ENCODE assay signal across 10 mouse cellular contexts in genomic region chr2:25496462-25496861, GRCm38 (mm10). TPM values are rescaled to one million over a fixed set of nuclear protein-coding genes. Genes with fewer than 3 reads are reported as not detected.
DNase-seq lines count a peak whose midpoint lies in the region; ATAC-seq and TF ChIP-seq lines count a peak whose summit lies in the region.
"Had no signal": no experiment of that assay in that cellular context is flagged by ENCODE, and none has a peak within 500 bp of the region (broad histone marks: within the 10 kb centered on the region; RNA-seq: fewer than 3 reads in every experiment).

No protein-coding gene starts in this region.

- peaks cover 6% of the 10 kb centered on the region; the same call in 1 of the 2 replicates for H3K4me1 ChIP-seq in intestine, postnatal 0 days (replicated peaks; ENCODE audit: control insufficient read depth, insufficient read depth, low read length)
- H3K4me1 ChIP-seq in intestine, embryonic 16.5 days (ENCODE audit: control insufficient read depth, insufficient read depth, low read length) = peaks cover 10% of the 10 kb centered on the region
- no peaks in the 10 kb centered on the region for H3K4me1 ChIP-seq in ES-Bruce4 (ENCODE audit: control insufficient read depth, insufficient read depth, low read length)
- peaks cover 2% of the 10 kb centered on the region for H3K4me1 ChIP-seq in embryonic facial prominence, embryonic 14.5 days (ENCODE audit: control insufficient read depth, insufficient read depth, low read length)

- no peak overlapping the region for H3K9ac ChIP-seq in intestine, postnatal 0 days (ENCODE audit: low read depth, low read length)
- H3K9ac ChIP-seq in intestine, embryonic 16.5 days (ENCODE audit: low read depth, low read length) = no peak overlapping the region
- no peak overlapping the region for H3K9ac ChIP-seq in ES-Bruce4 (ENCODE audit: low read depth, poor library complexity, severe bottlenecking)
- no peak overlapping the region for H3K9ac ChIP-seq in embryonic facial prominence, embryonic 14.5 days (ENCODE audit: low read depth, low read length)
- H3K9ac ChIP-seq: heart, embryonic 15.5 days; lung, embryonic 15.5 days had no signal

- peak; percentile 67 for DNase-seq in 3134 (ENCODE audit: extremely low read depth, insufficient read length, low spot score)
- DNase-seq in embryonic facial prominence, embryonic 14.5 days (ENCODE audit: low spot score) = peak; percentile 20
- DNase-seq in yolk sac, embryonic 10.5 days (ENCODE audit: low spot score) = no peak
- no peak for DNase-seq in gastrocnemius, adult 8-10 months (ENCODE audit: low spot score in 2 of 2)
- DNase-seq in heart, adult 11 months = no peak

- no peaks in the 10 kb centered on the region for H3K36me3 ChIP-seq in intestine, postnatal 0 days (ENCODE audit: control insufficient read depth, insufficient read depth)
- no peaks in the 10 kb centered on the region for H3K36me3 ChIP-seq in intestine, embryonic 16.5 days (ENCODE audit: control insufficient read depth, insufficient read depth, low read length)
- no peaks in the 10 kb centered on the region for H3K36me3 ChIP-seq in ES-Bruce4 (ENCODE audit: control insufficient read depth, insufficient read depth, low read length, poor library complexity, severe bottlenecking)
- H3K36me3 ChIP-seq in embryonic facial prominence, embryonic 14.5 days (ENCODE audit: control insufficient read depth, insufficient read depth, low read length) = no peaks in the 10 kb centered on the region
- H3K36me3 ChIP-seq: heart, embryonic 15.5 days; lung, embryonic 15.5 days had no signal

- TF ChIP-seq CTCF in intestine, postnatal 0 days (IDR thresholded peaks at IDR 0.05; ENCODE audit: low read depth) = peak; percentile 73
- peak; percentile 43 for TF ChIP-seq CTCF in ES-Bruce4 (IDR thresholded peaks at IDR 0.05; ENCODE audit: low read depth, low read length)

- H3K27ac ChIP-seq in intestine, postnatal 0 days (ENCODE audit: low read depth, low read length) = no peak overlapping the region
- no peak overlapping the region for H3K27ac ChIP-seq in intestine, embryonic 16.5 days (ENCODE audit: low read length)
- no peak overlapping the region for H3K27ac ChIP-seq in ES-Bruce4 (ENCODE audit: insufficient read depth, low read length)
- no peak overlapping the region for H3K27ac ChIP-seq in embryonic facial prominence, embryonic 14.5 days (replicated peaks; ENCODE audit: low read depth, low read length)
- H3K27ac ChIP-seq: heart, embryonic 15.5 days; lung, embryonic 15.5 days had no signal

- no peak for TF ChIP-seq POLR2A in ES-Bruce4 (IDR thresholded peaks at IDR 0.05; ENCODE audit: insufficient read depth, low read length)

- no peaks in the 10 kb centered on the region for H3K27me3 ChIP-seq in intestine, postnatal 0 days (replicated peaks; ENCODE audit: control insufficient read depth, insufficient read depth, low read length)
- no peaks in the 10 kb centered on the region for H3K27me3 ChIP-seq in intestine, embryonic 16.5 days (replicated peaks; ENCODE audit: control insufficient read depth, insufficient read depth, low read length)
- H3K27me3 ChIP-seq in ES-Bruce4 (ENCODE audit: control insufficient read depth, insufficient read depth, low read length, poor library complexity, severe bottlenecking) = no peaks in the 10 kb centered on the region
- no peaks in the 10 kb centered on the region for H3K27me3 ChIP-seq in embryonic facial prominence, embryonic 14.5 days (replicated peaks; ENCODE audit: control insufficient read depth, insufficient read depth, low read length)
- H3K27me3 ChIP-seq: heart, embryonic 15.5 days; lung, embryonic 15.5 days had no signal

- 45% methylated on average over 4 of the region's 4 CpGs for WGBS in intestine, postnatal 0 days
- 39% methylated on average over 4 of the region's 4 CpGs for WGBS in intestine, embryonic 16.5 days
- 37% methylated on average over 4 of the region's 4 CpGs for WGBS in embryonic facial prominence, embryonic 14.5 days

- ATAC-seq in intestine, postnatal 0 days = no peak
- ATAC-seq in intestine, embryonic 16.5 days = no peak
- no peak for ATAC-seq in embryonic facial prominence, embryonic 14.5 days (ENCODE audit: low read depth)

- H3K4me3 ChIP-seq in intestine, postnatal 0 days (ENCODE audit: low read depth, low read length) = no peak overlapping the region
- no peak overlapping the region for H3K4me3 ChIP-seq in intestine, embryonic 16.5 days (ENCODE audit: low read length)
- no peak overlapping the region for H3K4me3 ChIP-seq in ES-Bruce4 (ENCODE audit: low read depth, low read length)
- H3K4me3 ChIP-seq in embryonic facial prominence, embryonic 14.5 days (ENCODE audit: low read depth, low read length) = no peak overlapping the region
- H3K4me3 ChIP-seq: heart, embryonic 15.5 days; lung, embryonic 15.5 days had no signal

- no peak overlapping the region for H3K4me2 ChIP-seq in intestine, postnatal 0 days (replicated peaks; ENCODE audit: low read depth)
- no peak overlapping the region for H3K4me2 ChIP-seq in intestine, embryonic 16.5 days (ENCODE audit: low read depth, low read length)
- no peak overlapping the region for H3K4me2 ChIP-seq in embryonic facial prominence, embryonic 14.5 days (ENCODE audit: low read depth, low read length)
- H3K4me2 ChIP-seq: heart, embryonic 15.5 days; lung, embryonic 15.5 days had no signal

- H3K9me3 ChIP-seq in intestine, postnatal 0 days (ENCODE audit: control insufficient read depth) = no peaks in the 10 kb centered on the region
- H3K9me3 ChIP-seq in intestine, embryonic 16.5 days (ENCODE audit: control insufficient read depth, low read length) = no peaks in the 10 kb centered on the region
- H3K9me3 ChIP-seq in ES-Bruce4 (replicated peaks; ENCODE audit: control insufficient read depth, insufficient read depth, low read length, poor library complexity, severe bottlenecking) = no peaks in the 10 kb centered on the region
- H3K9me3 ChIP-seq in embryonic facial prominence, embryonic 14.5 days (ENCODE audit: control insufficient read depth, low read length) = no peaks in the 10 kb centered on the region
- H3K9me3 ChIP-seq: heart, embryonic 15.5 days; lung, embryonic 15.5 days had no signal

- no peak for TF ChIP-seq EP300 in ES-Bruce4 (IDR thresholded peaks at IDR 0.05; ENCODE audit: insufficient read depth, low read depth, low read length)

RNA-seq across cellular contexts. Expression of gene Lcn12, which starts 2.8 kb away (rescaled TPM):
- 0.40 and 0.51 TPM in 2 replicates for polyA plus RNA-seq in intestine, postnatal 0 days (2015; fragmentation: Nextera tagmentation; extraction: Ambion mirVana)
- polyA plus RNA-seq in intestine, embryonic 16.5 days (2015; fragmentation: Nextera tagmentation; extraction: Ambion mirVana) = 0.32 TPM in 1 of 2 replicates, not detected in the other
- not detected in 2 replicates for polyA plus RNA-seq in ES-Bruce4 (2011; ENCODE audit: insufficient read depth, insufficient read length, low read depth, missing spikeins)
- polyA plus RNA-seq in embryonic facial prominence, embryonic 14.5 days (2014; fragmentation: Nextera tagmentation; extraction: Ambion mirVana) = not detected in 2 replicates
- total RNA-seq in gastrocnemius, adult 8-10 months (2022) = not detected
- polyA plus RNA-seq: heart, embryonic 15.5 days; lung, embryonic 15.5 days had no signal

RNA-seq across cellular contexts. Expression of gene Fbxw5, which starts 4.1 kb away (rescaled TPM):
- 38.5 and 40.2 TPM in 2 replicates for polyA plus RNA-seq in intestine, postnatal 0 days (2015; fragmentation: Nextera tagmentation; extraction: Ambion mirVana)
- 70.2 and 71.9 TPM in 2 replicates for polyA plus RNA-seq in intestine, embryonic 16.5 days (2015; fragmentation: Nextera tagmentation; extraction: Ambion mirVana)
- 16.4 and 18.4 TPM in 2 replicates for polyA plus RNA-seq in ES-Bruce4 (2011; ENCODE audit: insufficient read depth, insufficient read length, low read depth, missing spikeins)
- 56.9 and 73.6 TPM in 2 replicates for polyA plus RNA-seq in embryonic facial prominence, embryonic 14.5 days (2014; fragmentation: Nextera tagmentation; extraction: Ambion mirVana)
- total RNA-seq in gastrocnemius, adult 8-10 months (2022) = 100 to 1,000 TPM in 1 of 4 experiments, 10 to 100 TPM in 3; 83.3 to 100 (median 89.7) TPM

RNA-seq across cellular contexts. Expression of gene C8g, which starts 5.1 kb away (rescaled TPM):
- polyA plus RNA-seq in intestine, postnatal 0 days (2015; fragmentation: Nextera tagmentation; extraction: Ambion mirVana) = 48.5 and 49.3 TPM in 2 replicates
- 6.8 and 8.5 TPM in 2 replicates for polyA plus RNA-seq in intestine, embryonic 16.5 days (2015; fragmentation: Nextera tagmentation; extraction: Ambion mirVana)
- polyA plus RNA-seq in ES-Bruce4 (2011; ENCODE audit: insufficient read depth, insufficient read length, low read depth, missing spikeins) = 3.5 and 4.9 TPM in 2 replicates
- 5.0 and 5.1 TPM in 2 replicates for polyA plus RNA-seq in embryonic facial prominence, embryonic 14.5 days (2014; fragmentation: Nextera tagmentation; extraction: Ambion mirVana)
- total RNA-seq in gastrocnemius, adult 8-10 months (2022) = 1 to 10 TPM; 1.0 to 1.8 (median 1.6) TPM

RNA-seq across cellular contexts. Expression of gene Ptgds, which starts 26.6 kb away (rescaled TPM):
- polyA plus RNA-seq in intestine, postnatal 0 days (2015; fragmentation: Nextera tagmentation; extraction: Ambion mirVana) = 1.2 and 2.2 TPM in 2 replicates
- polyA plus RNA-seq in intestine, embryonic 16.5 days (2015; fragmentation: Nextera tagmentation; extraction: Ambion mirVana) = 4.0 and 4.5 TPM in 2 replicates
- polyA plus RNA-seq in ES-Bruce4 (2011; ENCODE audit: insufficient read depth, insufficient read length, low read depth, missing spikeins) = 0.57 TPM in 1 of 2 replicates, not detected in the other
- 156 and 191 TPM in 2 replicates for polyA plus RNA-seq in embryonic facial prominence, embryonic 14.5 days (2014; fragmentation: Nextera tagmentation; extraction: Ambion mirVana)
- not detected for total RNA-seq in gastrocnemius, adult 8-10 months (2022)

RNA-seq across cellular contexts. Expression of gene Paxx, which starts 35.6 kb away (rescaled TPM):
- 41.2 and 46.2 TPM in 2 replicates for polyA plus RNA-seq in intestine, postnatal 0 days (2015; fragmentation: Nextera tagmentation; extraction: Ambion mirVana)
- polyA plus RNA-seq in intestine, embryonic 16.5 days (2015; fragmentation: Nextera tagmentation; extraction: Ambion mirVana) = 31.5 and 37.4 TPM in 2 replicates
- 3.7 and 5.7 TPM in 2 replicates for polyA plus RNA-seq in ES-Bruce4 (2011; ENCODE audit: insufficient read depth, insufficient read length, low read depth, missing spikeins)
- 39.3 and 41.7 TPM in 2 replicates for polyA plus RNA-seq in embryonic facial prominence, embryonic 14.5 days (2014; fragmentation: Nextera tagmentation; extraction: Ambion mirVana)
- 10 to 100 TPM; 11.2 to 15.0 (median 14.9) TPM for total RNA-seq in gastrocnemius, adult 8-10 months (2022)

Comparison
In these comparisons a context has a peak if more than half of its experiments do, and no peak if none do; other contexts are left out.
1. DNase-seq: peak in 3134 (single experiment) and embryonic facial prominence, embryonic 14.5 days (single experiment); none in yolk sac, embryonic 10.5 days (single experiment), gastrocnemius, adult 8-10 months (0 of 2) and heart, adult 11 months (single experiment).